Mouse (Mus musculus): ENCODE data around the gene Syngap1. TPM values are rescaled to one million over a fixed set of nuclear protein-coding genes. Genes with fewer than 3 reads are reported as not detected.
"Not testable (repeated sequence)": the region's sequence is repeated elsewhere in the genome, so short reads cannot be mapped to it uniquely, and the experiment has no call there.

The Syngap1 gene
- polyA plus RNA-seq, 1 experiment from 2014 or later = 4.6 TPM

DNA sequence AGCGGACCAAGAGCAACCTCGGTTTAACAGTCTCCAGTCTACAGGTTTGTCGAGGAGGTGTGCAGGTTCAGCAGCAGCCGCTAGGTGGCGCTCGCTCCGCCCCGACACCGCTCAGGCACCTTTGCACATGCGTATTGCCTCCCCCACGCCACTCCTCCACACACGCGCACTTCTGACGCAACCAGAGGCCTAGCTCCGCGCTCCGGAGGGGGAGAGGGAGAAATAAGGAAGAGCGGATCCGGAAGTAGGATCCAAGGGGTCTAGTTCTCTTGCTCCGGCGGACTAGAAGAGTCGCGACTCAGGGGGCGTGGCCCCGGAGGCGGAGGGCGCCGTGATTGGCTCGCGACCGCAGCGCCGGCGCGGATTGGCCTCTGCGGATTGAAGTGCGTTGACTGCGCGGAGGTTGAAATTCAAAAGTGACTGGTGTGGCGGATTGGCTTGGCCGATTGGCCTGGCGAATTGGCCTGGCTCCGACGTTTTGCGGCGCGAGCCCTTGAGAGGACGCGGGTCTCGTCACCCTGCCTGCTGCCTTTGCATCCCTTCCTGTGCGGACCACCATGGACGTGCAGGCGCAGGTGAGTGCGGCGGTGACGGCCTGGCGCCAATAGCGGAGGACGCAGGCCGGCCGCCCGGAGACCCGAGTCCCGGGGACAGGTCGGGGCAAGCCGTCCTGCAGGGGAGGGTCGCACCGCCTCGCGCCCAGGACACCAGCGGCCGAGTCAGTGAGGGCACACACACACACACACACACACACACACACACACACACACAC, 24.2 kb upstream of the Syngap1 start, which contains the start of gene Kifc5b:
Gene Kifc5b, plus strand, starts transcription at position 381 of the 772 bp plus-strand sequence.
- ATAC-seq = peak; percentile 99
- Histone ChIP-seq H3K4me2 (ENCODE audit: low read length) (peak within 1 kb of the TSS; percentile 74), H3K4me3 (ENCODE audit: low read depth, low read length) (peak within 1 kb of the TSS; percentile 63), H3K9me3 (replicated peaks; ENCODE audit: control insufficient read depth, low read length, poor library complexity, severe bottlenecking) (no peaks in the 10 kb centered on the region), H3K27me3 (ENCODE audit: control insufficient read depth, insufficient read depth, low read depth, low read length) (no peaks in the 10 kb centered on the region), H3K4me1 (ENCODE audit: control insufficient read depth, insufficient read depth, low read length) (peaks cover 4% of the 10 kb centered on the region), H3K36me3 (ENCODE audit: control insufficient read depth, insufficient read depth, low read length) (no peaks in the 10 kb centered on the region), H3K27ac (ENCODE audit: low read length) (no peak within 1 kb of the TSS), H3K9ac (ENCODE audit: low read depth, low read length) (peak within 1 kb of the TSS; percentile 61)
- under 1% methylated on average over 68 of the region's 72 CpGs for WGBS

DNA sequence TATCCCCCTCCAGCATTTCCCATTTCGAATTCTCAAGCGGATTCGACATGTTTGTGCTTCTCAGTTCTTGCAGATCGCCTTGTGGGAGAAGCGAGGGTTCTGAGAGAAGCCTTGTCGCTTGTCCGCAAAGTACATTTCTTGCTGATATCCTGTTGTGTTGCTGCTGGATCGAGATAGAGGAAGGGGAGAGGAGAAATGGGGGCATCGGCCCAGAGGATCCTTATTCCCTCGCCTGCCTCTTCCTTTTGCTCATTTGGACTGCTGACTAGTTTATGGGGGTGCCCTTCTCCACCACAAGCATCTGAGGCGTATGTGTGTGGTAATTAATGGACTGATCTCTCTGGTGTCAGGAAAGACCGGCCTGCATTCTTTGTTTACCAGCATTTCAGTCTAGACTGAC, 23.5 kb upstream of the Syngap1 start:
- H3K9me3 ChIP-seq (replicated peaks; ENCODE audit: control insufficient read depth, low read length, poor library complexity, severe bottlenecking); H3K27me3 ChIP-seq (ENCODE audit: control insufficient read depth, insufficient read depth, low read depth, low read length); H3K27ac ChIP-seq (ENCODE audit: low read length); ATAC-seq; H3K36me3 ChIP-seq (ENCODE audit: control insufficient read depth, insufficient read depth, low read length); H3K4me1 ChIP-seq (ENCODE audit: control insufficient read depth, insufficient read depth, low read length): not testable (repeated sequence)
- Histone ChIP-seq H3K9ac (ENCODE audit: low read depth, low read length) (peak overlapping the region; percentile 61; the same call in 1 of the 2 replicates), H3K4me2 (ENCODE audit: low read length) (peak overlapping the region; percentile 74), H3K4me3 (ENCODE audit: low read depth, low read length) (peak overlapping the region; percentile 63)
- WGBS = 3% methylated on average over 11 of the region's 12 CpGs

DNA sequence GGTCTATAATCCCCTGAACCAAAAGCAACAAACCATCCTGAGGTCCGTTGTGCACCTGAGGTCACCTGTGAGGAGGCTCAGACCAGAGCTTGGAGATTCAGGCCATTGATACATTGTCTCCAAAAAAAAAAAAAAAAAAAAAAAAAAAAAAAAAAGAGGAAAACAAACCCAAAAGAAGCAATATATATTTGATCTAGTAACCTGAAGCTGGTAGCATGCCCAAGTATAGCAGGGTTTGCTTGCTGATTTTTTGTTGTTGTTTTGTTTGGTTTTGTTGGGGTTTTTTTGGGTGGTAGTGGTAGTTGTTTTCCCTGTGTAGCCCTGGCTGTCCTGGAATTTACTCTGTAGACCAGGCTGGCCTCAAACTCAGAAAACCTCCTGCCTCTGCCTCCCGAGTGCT, 22.7 kb upstream of the Syngap1 start:
- Histone ChIP-seq H3K27ac (ENCODE audit: low read length) (no peak overlapping the region), H3K9me3 (replicated peaks; ENCODE audit: control insufficient read depth, low read length, poor library complexity, severe bottlenecking) (no peaks in the 10 kb centered on the region), H3K27me3 (ENCODE audit: control insufficient read depth, insufficient read depth, low read depth, low read length) (no peaks in the 10 kb centered on the region), H3K9ac (ENCODE audit: low read depth, low read length) (no peak overlapping the region), H3K4me3 (ENCODE audit: low read depth, low read length) (no peak overlapping the region), H3K36me3 (ENCODE audit: control insufficient read depth, insufficient read depth, low read length) (no peaks in the 10 kb centered on the region), H3K4me1 (ENCODE audit: control insufficient read depth, insufficient read depth, low read length) (peaks cover 4% of the 10 kb centered on the region), H3K4me2 (ENCODE audit: low read length) (no peak overlapping the region)
- no peak for ATAC-seq
- 81% methylated on average over 2 of the region's 2 CpGs for WGBS

DNA sequence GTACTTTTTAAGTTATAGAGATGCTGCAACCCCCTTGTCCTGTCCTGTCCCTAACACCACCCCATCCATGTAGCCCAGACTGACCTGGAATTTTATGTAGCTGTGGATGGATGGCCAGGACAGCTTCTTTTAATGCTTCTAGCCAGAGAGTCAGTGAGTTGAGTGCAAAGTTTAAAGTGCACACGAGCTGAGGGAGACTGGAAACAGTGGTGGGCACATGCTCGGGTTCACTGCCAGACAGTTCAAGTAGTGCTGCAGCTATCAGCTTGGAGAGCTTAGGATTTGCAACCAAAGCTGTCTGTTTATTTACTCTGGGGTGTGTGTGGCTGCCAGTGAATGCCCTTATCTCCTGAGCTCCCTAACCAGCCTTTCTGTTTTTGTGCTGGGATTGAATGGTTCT, 21.5 kb upstream of the Syngap1 start:
- not testable (repeated sequence) for H3K4me1 ChIP-seq (ENCODE audit: control insufficient read depth, insufficient read depth, low read length); ATAC-seq; H3K27ac ChIP-seq (ENCODE audit: low read length); H3K4me3 ChIP-seq (ENCODE audit: low read depth, low read length); H3K27me3 ChIP-seq (ENCODE audit: control insufficient read depth, insufficient read depth, low read depth, low read length); H3K36me3 ChIP-seq (ENCODE audit: control insufficient read depth, insufficient read depth, low read length); H3K9me3 ChIP-seq (replicated peaks; ENCODE audit: control insufficient read depth, low read length, poor library complexity, severe bottlenecking); H3K9ac ChIP-seq (ENCODE audit: low read depth, low read length); H3K4me2 ChIP-seq (ENCODE audit: low read length)
- WGBS = 82% methylated on average over 2 of the region's 2 CpGs

DNA sequence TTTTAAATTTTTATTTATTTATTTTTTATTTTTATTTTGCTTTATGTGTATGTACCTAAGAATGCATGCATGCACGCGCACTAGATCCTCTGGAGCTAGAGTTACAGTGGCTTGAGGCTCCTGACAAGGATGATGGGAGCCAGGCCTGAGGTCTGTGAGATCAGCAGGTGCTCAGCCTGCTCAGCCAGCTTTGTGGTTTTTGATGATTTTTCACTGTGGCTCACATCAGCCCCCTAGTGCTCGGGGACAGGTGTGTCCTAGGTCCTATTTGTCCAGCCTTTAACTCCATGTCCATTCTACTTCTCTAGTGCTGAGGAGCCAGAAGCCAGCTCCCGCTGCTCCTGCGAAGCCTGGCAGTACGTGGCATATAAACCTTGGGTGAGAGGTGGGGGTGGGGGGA, 18.7 kb upstream of the Syngap1 start:
- not testable (repeated sequence) for H3K4me1 ChIP-seq (ENCODE audit: control insufficient read depth, insufficient read depth, low read length); H3K27ac ChIP-seq (ENCODE audit: low read length); H3K27me3 ChIP-seq (ENCODE audit: control insufficient read depth, insufficient read depth, low read depth, low read length); H3K9me3 ChIP-seq (replicated peaks; ENCODE audit: control insufficient read depth, low read length, poor library complexity, severe bottlenecking); H3K9ac ChIP-seq (ENCODE audit: low read depth, low read length); ATAC-seq; H3K36me3 ChIP-seq (ENCODE audit: control insufficient read depth, insufficient read depth, low read length); H3K4me2 ChIP-seq (ENCODE audit: low read length); H3K4me3 ChIP-seq (ENCODE audit: low read depth, low read length)
- 92% methylated on average over 5 of the region's 6 CpGs for WGBS

DNA sequence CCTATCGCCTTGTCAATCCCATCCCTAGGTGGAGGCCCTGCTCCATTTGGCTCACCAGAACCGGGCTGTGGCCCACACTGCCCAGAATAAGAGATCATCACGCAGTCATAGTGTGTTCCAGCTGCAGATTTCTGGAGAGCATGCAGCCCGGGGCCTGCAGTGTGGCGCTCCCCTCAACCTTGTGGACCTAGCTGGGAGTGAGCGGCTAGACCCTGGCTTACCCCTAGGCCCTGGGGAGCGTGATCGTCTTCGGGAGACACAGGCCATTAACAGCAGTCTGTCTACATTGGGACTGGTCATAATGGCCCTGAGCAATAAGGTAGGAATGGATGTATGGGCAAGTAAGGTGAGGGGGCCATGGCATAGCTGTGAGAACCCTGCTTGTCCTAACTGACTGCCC, 15.6 kb upstream of the Syngap1 start:
- not testable (repeated sequence) for H3K4me1 ChIP-seq (ENCODE audit: control insufficient read depth, insufficient read depth, low read length); H3K9ac ChIP-seq (ENCODE audit: low read depth, low read length); H3K36me3 ChIP-seq (ENCODE audit: control insufficient read depth, insufficient read depth, low read length); H3K9me3 ChIP-seq (replicated peaks; ENCODE audit: control insufficient read depth, low read length, poor library complexity, severe bottlenecking); H3K4me2 ChIP-seq (ENCODE audit: low read length); H3K27ac ChIP-seq (ENCODE audit: low read length); H3K4me3 ChIP-seq (ENCODE audit: low read depth, low read length); H3K27me3 ChIP-seq (ENCODE audit: control insufficient read depth, insufficient read depth, low read depth, low read length); ATAC-seq
- 95% methylated on average over 9 of the region's 9 CpGs for WGBS

DNA sequence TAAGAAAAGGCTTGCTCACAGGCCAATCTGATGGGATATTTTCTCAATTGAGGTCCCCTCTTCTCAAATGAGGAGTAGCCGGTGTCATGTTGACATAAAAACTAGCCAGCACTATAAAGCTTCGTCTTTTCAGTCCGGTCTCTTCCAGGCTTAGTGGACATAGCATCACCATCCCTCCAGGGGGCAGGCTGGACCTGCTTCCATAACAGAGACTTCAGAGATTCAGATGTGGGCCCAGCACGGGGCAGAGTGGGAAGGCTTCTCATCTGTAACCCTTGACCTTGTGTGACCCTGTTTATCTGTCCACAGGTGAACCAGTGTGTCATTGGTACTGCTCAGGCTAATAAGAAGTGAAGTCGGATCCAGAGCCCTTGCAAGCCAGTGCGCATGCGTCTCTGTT, 9.3 kb upstream of the Syngap1 start:
- 0 out of 2 replicates have a peak, but pooled peaks have one; percentile 7 for ATAC-seq
- WGBS = 65% methylated on average over 7 of the region's 7 CpGs

DNA sequence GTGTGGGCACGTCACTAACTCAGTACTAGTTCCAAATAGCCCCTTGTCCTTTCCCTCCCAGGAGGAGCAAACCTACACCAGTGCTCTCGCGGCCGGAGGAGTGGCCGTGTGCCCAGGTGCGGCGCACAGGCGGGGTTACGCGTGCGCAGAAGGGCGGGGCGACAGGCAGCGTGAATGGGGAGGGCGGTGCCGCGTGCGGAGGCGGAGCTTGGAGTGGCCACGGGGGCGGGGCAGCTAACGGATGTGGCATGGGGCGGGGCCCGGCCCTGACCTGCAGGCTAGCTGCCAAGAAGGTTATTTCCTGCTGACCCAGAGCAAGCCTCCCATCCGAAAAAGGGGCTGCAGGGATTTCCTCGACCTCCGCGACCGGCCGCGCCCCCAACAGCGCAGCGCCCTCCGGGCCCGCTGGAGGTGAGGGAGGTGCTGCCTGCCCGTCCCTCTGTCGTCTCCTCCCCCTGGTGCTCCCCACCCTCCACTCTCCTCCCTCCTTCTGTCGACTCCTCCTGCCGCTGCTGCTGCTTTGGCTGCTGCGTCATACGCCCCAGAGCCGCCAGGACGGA, 8.1 kb upstream of the Syngap1 start, which contains the start of gene Phf1:
Gene Phf1, plus strand, starts transcription at position 214 of the 560 bp plus-strand sequence.
- peak; percentile 77 for ATAC-seq
- Histone ChIP-seq H3K4me3 (ENCODE audit: low read depth, low read length) (peak within 1 kb of the TSS; percentile 56), H3K9me3 (replicated peaks; ENCODE audit: control insufficient read depth, low read length, poor library complexity, severe bottlenecking) (no peaks in the 10 kb centered on the region), H3K4me1 (ENCODE audit: control insufficient read depth, insufficient read depth, low read length) (peaks cover 16% of the 10 kb centered on the region), H3K4me2 (ENCODE audit: low read length) (peak within 1 kb of the TSS; percentile 71), H3K36me3 (ENCODE audit: control insufficient read depth, insufficient read depth, low read length) (peaks cover 17% of the 10 kb centered on the region), H3K27me3 (ENCODE audit: control insufficient read depth, insufficient read depth, low read depth, low read length) (no peaks in the 10 kb centered on the region), H3K27ac (ENCODE audit: low read length) (peak within 1 kb of the TSS; percentile 87), H3K9ac (ENCODE audit: low read depth, low read length) (peak within 1 kb of the TSS; percentile 81)
- 1% methylated on average over 42 of the region's 43 CpGs for WGBS

More for the DNA sequence above, 9.3 kb upstream of the Syngap1 start:
- Histone ChIP-seq H3K36me3 (ENCODE audit: control insufficient read depth, insufficient read depth, low read length) (peaks cover 10% of the 10 kb centered on the region), H3K4me1 (ENCODE audit: control insufficient read depth, insufficient read depth, low read length) (peaks cover 14% of the 10 kb centered on the region)
- H3K4me2 ChIP-seq (ENCODE audit: low read length); H3K9me3 ChIP-seq (replicated peaks; ENCODE audit: control insufficient read depth, low read length, poor library complexity, severe bottlenecking); H3K27me3 ChIP-seq (ENCODE audit: control insufficient read depth, insufficient read depth, low read depth, low read length); H3K4me3 ChIP-seq (ENCODE audit: low read depth, low read length); H3K9ac ChIP-seq (ENCODE audit: low read depth, low read length); H3K27ac ChIP-seq (ENCODE audit: low read length): not testable (repeated sequence)

DNA sequence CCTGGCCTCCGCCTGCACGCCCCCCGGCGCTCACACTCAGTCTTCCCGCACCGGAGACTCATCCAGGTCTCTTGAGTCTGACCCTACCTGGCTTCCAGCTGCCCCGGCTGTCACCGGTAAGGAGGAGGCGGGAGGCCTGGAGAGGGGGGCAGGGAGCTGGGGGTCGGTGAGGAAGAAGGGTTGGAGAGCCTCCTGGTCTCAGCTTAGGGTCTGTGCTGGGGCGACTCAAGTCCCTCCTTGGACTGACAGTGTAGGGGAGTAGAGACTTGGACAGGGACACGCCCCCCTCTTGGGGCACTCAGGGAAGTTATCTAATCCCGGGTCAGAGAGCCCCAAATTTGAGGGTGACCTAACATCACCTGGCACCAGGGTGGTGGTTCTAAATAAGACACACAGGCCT, 7.6 kb upstream of the Syngap1 start:
- no peaks in the 10 kb centered on the region for H3K9me3 ChIP-seq (replicated peaks; ENCODE audit: control insufficient read depth, low read length, poor library complexity, severe bottlenecking)
- H3K4me3 ChIP-seq (ENCODE audit: low read depth, low read length) = peak overlapping the region; percentile 56
- H3K27ac ChIP-seq (ENCODE audit: low read length) = peak overlapping the region; percentile 87
- WGBS = 7% methylated on average over 13 of the region's 13 CpGs
- no peaks in the 10 kb centered on the region for H3K27me3 ChIP-seq (ENCODE audit: control insufficient read depth, insufficient read depth, low read depth, low read length)
- H3K4me1 ChIP-seq (ENCODE audit: control insufficient read depth, insufficient read depth, low read length) = peaks cover 21% of the 10 kb centered on the region
- H3K36me3 ChIP-seq (ENCODE audit: control insufficient read depth, insufficient read depth, low read length) = peaks cover 17% of the 10 kb centered on the region
- peak overlapping the region; percentile 71 for H3K4me2 ChIP-seq (ENCODE audit: low read length)
- peak overlapping the region; percentile 81 for H3K9ac ChIP-seq (ENCODE audit: low read depth, low read length)
- ATAC-seq = peak; percentile 37

All from midbrain, embryonic 16.5 days (tissue).